Mouse (Mus musculus) heart, adult 2 months (tissue): ENCODE data around the gene Spast.

Source experiments
- CTCF ChIP-seq: fragments of 200-600 bp; IDR thresholded peaks from 2 replicates; pipeline ENCODE4 v1.8.1; 2022; ENCODE audit warnings: antibody characterized with exemption, mild to moderate bottlenecking, moderate library complexity
- EP300 ChIP-seq: fragments of 200-500 bp; IDR thresholded peaks from 2 replicates; pipeline ENCODE4 v1.6.1; 2011; ENCODE audit warnings: low read depth, low read length, control low read depth; ENCODE audit not compliant: insufficient read depth
- POLR2A ChIP-seq: fragments of 200-500 bp; IDR thresholded peaks from 2 replicates; pipeline ENCODE4 v1.6.1; 2011; ENCODE audit warnings: mild to moderate bottlenecking, low read depth, low read length, control low read depth; ENCODE audit not compliant: insufficient read depth

DNA sequence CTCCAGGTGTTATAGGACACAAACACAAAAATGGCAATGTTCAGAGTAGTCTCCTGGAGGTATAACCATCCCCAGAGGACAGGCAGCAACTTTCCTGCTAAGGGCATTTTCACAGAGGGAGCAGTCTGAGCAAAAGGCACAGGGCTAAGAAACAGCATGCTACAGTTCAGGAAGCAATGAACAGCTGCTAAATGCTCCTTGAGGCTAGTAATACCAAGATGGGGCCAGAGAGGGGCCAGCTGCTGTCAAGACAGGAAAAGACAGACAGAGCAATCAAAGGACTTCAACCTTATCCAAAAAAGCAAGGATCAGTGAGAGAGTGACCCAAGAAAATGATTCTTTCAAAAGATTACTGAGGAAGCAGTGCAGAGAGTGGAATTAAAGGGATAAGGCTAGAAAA, 47.9 kb upstream of the Spast start:
- TF ChIP-seq CTCF (no peak), POLR2A (no peak), EP300 (no peak)
